ENCODE assay signal across 8 mouse cellular contexts in genomic region chr11:97840539-97840954, GRCm38 (mm10). TPM values are rescaled to one million over a fixed set of nuclear protein-coding genes. Genes with fewer than 3 reads are reported as not detected.
DNase-seq lines count a peak whose midpoint lies in the region; ATAC-seq and TF ChIP-seq lines count a peak whose summit lies in the region.

Gene B230217C12Rik (plus strand): TSS chr11:97840780.

- H3K27ac ChIP-seq in gastrocnemius, adult 2 months: peak within 1 kb of the TSS; percentile 81
- peak within 1 kb of the TSS; percentile 85 for H3K27ac ChIP-seq in hindbrain, embryonic 12.5 days
- no peak within 1 kb of the TSS for H3K27ac ChIP-seq in liver, embryonic 14.5 days
- peak within 1 kb of the TSS; percentile 94 for H3K27ac ChIP-seq in neural tube, embryonic 15.5 days (replicated peaks)

- H3K36me3 ChIP-seq in hindbrain, embryonic 12.5 days: peaks cover 21% of the 10 kb centered on the region
- no peaks in the 10 kb centered on the region for H3K36me3 ChIP-seq in liver, embryonic 14.5 days (replicated peaks; ENCODE audit: control insufficient read depth, insufficient read depth, low read depth)
- peaks cover 22% of the 10 kb centered on the region for H3K36me3 ChIP-seq in neural tube, embryonic 15.5 days

- peak within 1 kb of the TSS; percentile 70 for H3K4me3 ChIP-seq in gastrocnemius, adult 2 months
- H3K4me3 ChIP-seq in hindbrain, embryonic 12.5 days: peak within 1 kb of the TSS; percentile 46
- H3K4me3 ChIP-seq in liver, embryonic 14.5 days (ENCODE audit: insufficient read depth in 1 of 2, low read depth in 2 of 2, low read length in 2 of 2): peak within 1 kb of the TSS; percentile 53 to 69
- H3K4me3 ChIP-seq in neural tube, embryonic 15.5 days (replicated peaks): peak within 1 kb of the TSS; percentile 53

- WGBS in hindbrain, embryonic 12.5 days: 2% methylated on average over 6 of the region's 6 CpGs
- 4% methylated on average over 6 of the region's 6 CpGs for WGBS in liver, embryonic 14.5 days (ENCODE audit: insufficient replicate concordance)
- WGBS in neural tube, embryonic 15.5 days: under 1% methylated on average over 6 of the region's 6 CpGs

- TF ChIP-seq EP300 in liver, embryonic 14.5 days (IDR thresholded peaks at IDR 0.05; ENCODE audit: low read depth): no peak

- intact Hi-C loops in gastrocnemius, adult 2 months (cut with DNase I): loop anchor here (5.0 kb wide), 1 partner anchor 43 kb away; the partner anchor contains the start of gene Lasp1

- DNase-seq in gastrocnemius, adult 2 months: no peak
- DNase-seq in gastrocnemius, postnatal 4 days (ENCODE audit: low spot score in 2 of 2): no peak
- peak; percentile 60 for DNase-seq in CD4-positive, CD25-positive, alpha-beta regulatory T cell, adult 2 months (ENCODE audit: low read depth, low spot score)
- DNase-seq in cerebellum, postnatal 36 days: peak; percentile 41 to 59
- DNase-seq in liver, embryonic 14.5 days (ENCODE audit: low read depth in 3 of 3, low spot score in 3 of 3): no peak
- DNase-seq in adrenal gland, postnatal 10 days: no peak

- H3K9ac ChIP-seq in hindbrain, embryonic 12.5 days: peak within 1 kb of the TSS; percentile 65
- peak within 1 kb of the TSS; percentile 43 for H3K9ac ChIP-seq in liver, embryonic 14.5 days (replicated peaks)
- H3K9ac ChIP-seq in neural tube, embryonic 15.5 days (replicated peaks): peak within 1 kb of the TSS; percentile 65

- peak; percentile 51 for ATAC-seq in hindbrain, embryonic 12.5 days (ENCODE audit: low FRiP score)
- no peak for ATAC-seq in liver, embryonic 14.5 days (ENCODE audit: insufficient read depth)
- ATAC-seq in neural tube, embryonic 15.5 days (ENCODE audit: low FRiP score): peak; percentile 60

- H3K27me3 ChIP-seq in hindbrain, embryonic 12.5 days: no peaks in the 10 kb centered on the region
- H3K27me3 ChIP-seq in liver, embryonic 14.5 days (ENCODE audit: control insufficient read depth, insufficient read depth, low read length): no peaks in the 10 kb centered on the region
- H3K27me3 ChIP-seq in neural tube, embryonic 15.5 days (replicated peaks): no peaks in the 10 kb centered on the region

- TF ChIP-seq CTCF in gastrocnemius, adult 2 months (IDR thresholded peaks at IDR 0.05): peak; percentile 49
- TF ChIP-seq CTCF in liver, embryonic 14.5 days (IDR thresholded peaks at IDR 0.05; ENCODE audit: low read depth): peak; percentile 56

- H3K4me2 ChIP-seq in hindbrain, embryonic 12.5 days (replicated peaks): peak within 1 kb of the TSS; percentile 59
- H3K4me2 ChIP-seq in liver, embryonic 14.5 days (ENCODE audit: low read depth): peak within 1 kb of the TSS; percentile 77
- H3K4me2 ChIP-seq in neural tube, embryonic 15.5 days: peak within 1 kb of the TSS; percentile 71

- H3K4me1 ChIP-seq in hindbrain, embryonic 12.5 days: peaks cover 22% of the 10 kb centered on the region
- peaks cover 3 to 13% of the 10 kb centered on the region in 2 experiments; a peak in 3 of 4 replicates for H3K4me1 ChIP-seq in liver, embryonic 14.5 days (replicated peaks; ENCODE audit: control insufficient read depth in 2 of 2, insufficient read depth in 2 of 2, low read length in 1 of 2)
- peaks cover 19% of the 10 kb centered on the region for H3K4me1 ChIP-seq in neural tube, embryonic 15.5 days

- no peaks in the 10 kb centered on the region for H3K9me3 ChIP-seq in hindbrain, embryonic 12.5 days (replicated peaks)
- H3K9me3 ChIP-seq in liver, embryonic 14.5 days (ENCODE audit: control insufficient read depth, low read length): no peaks in the 10 kb centered on the region
- H3K9me3 ChIP-seq in neural tube, embryonic 15.5 days (replicated peaks): no peaks in the 10 kb centered on the region

RNA-seq across cellular contexts. Expression of gene B230217C12Rik, which starts in this region (rescaled TPM):
- under 1 TPM; 0.23 to 0.50 TPM for total RNA-seq in gastrocnemius, adult 2 months (2021)
- 1 to 10 TPM; 1.0 to 2.4 TPM for total RNA-seq in gastrocnemius, postnatal 4 days (2021)
- polyA plus RNA-seq in hindbrain, embryonic 12.5 days (2016; fragmentation: Nextera tagmentation; extraction: Ambion mirVana): 14.1 and 14.8 TPM in 2 replicates
- 0.60 and 0.81 TPM in 2 replicates for polyA plus RNA-seq in liver, embryonic 14.5 days (2012; rRNA removed)
- polyA plus RNA-seq in liver, embryonic 14.5 days (2014; fragmentation: Nextera tagmentation; extraction: Ambion mirVana): 0.19 and 0.63 TPM in 2 replicates
- 41.8 and 47.2 TPM in 2 replicates for polyA plus RNA-seq in neural tube, embryonic 15.5 days (2015; fragmentation: Nextera tagmentation; extraction: Ambion mirVana)
- 1 to 10 TPM; 2.0 to 3.1 TPM for total RNA-seq in adrenal gland, postnatal 10 days (2021)

Comparison
In these comparisons a context has a peak if more than half of its experiments do, and no peak if none do; other contexts are left out.
1. DNase-seq: peak in CD4-positive, CD25-positive, alpha-beta regulatory T cell, adult 2 months (single experiment) and cerebellum, postnatal 36 days (2 of 2); none in gastrocnemius, adult 2 months (single experiment), gastrocnemius, postnatal 4 days (0 of 2), liver, embryonic 14.5 days (0 of 3) and adrenal gland, postnatal 10 days (single experiment).
2. Peak in every context shown above with its lines, with median percentiles within 50 percentile points of each other: H3K4me3 ChIP-seq, H3K4me2 ChIP-seq and H3K9ac ChIP-seq.